Mouse (Mus musculus) myocyte (in vitro differentiated cells): ENCODE measurements around the gene Sept6. TPM values are rescaled to one million over a fixed set of nuclear protein-coding genes. Genes with fewer than 3 reads are reported as not detected.
A peak's percentile ranks its signal among the peaks of the same experiment; 100 is the strongest.
"Not testable (repeated sequence)": the region's sequence is repeated elsewhere in the genome, so short reads cannot be mapped to it uniquely, and the experiment has no call there.

Experiments used
- H3K27me3 ChIP-seq: one replicate; pipeline ENCODE4 v1.6.1; 2011; ENCODE audit not compliant: control insufficient read depth, insufficient read depth, insufficient read length
- H3K36me3 ChIP-seq: one replicate; pipeline ENCODE4 v1.6.1; 2011; ENCODE audit not compliant: control insufficient read depth, insufficient read depth
- H3K4me2 ChIP-seq: one replicate; pipeline ENCODE4 v1.6.1; 2011; ENCODE audit warnings: low read depth, control low read depth
- H3K4me3 ChIP-seq: one replicate; pipeline ENCODE4 v1.5.1; 2011; ENCODE audit warnings: mild to moderate bottlenecking, control low read depth, moderate library complexity
- H3K79me2 ChIP-seq: one replicate; pipeline ENCODE4 v1.6.1; 2011; ENCODE audit not compliant: control insufficient read depth, insufficient read depth
- H3ac ChIP-seq: one replicate; pipeline ENCODE4 v1.6.1; 2011; ENCODE audit not compliant: control insufficient read depth, insufficient read length
- CEBPB ChIP-seq: IDR thresholded peaks from 2 replicates; pipeline ENCODE4 v1.6.1; 2011; ENCODE audit warnings: mild to moderate bottlenecking, moderate library complexity; ENCODE audit not compliant: poor library complexity, insufficient read depth, severe bottlenecking
- E2F4 ChIP-seq: IDR thresholded peaks from one replicate; pipeline ENCODE4 v1.6.1; 2011; ENCODE audit warnings: mild to moderate bottlenecking, control low read depth, moderate library complexity; ENCODE audit not compliant: insufficient read depth
- MAX ChIP-seq: IDR thresholded peaks from one replicate; pipeline ENCODE4 v1.6.1; 2011; ENCODE audit warnings: low read depth, mild to moderate bottlenecking, control low read depth
- MYOD1 ChIP-seq, 3 experiments: IDR thresholded peaks; one replicate each; pipeline ENCODE4 v1.6.1; 2011; ENCODE audit warnings: control low read depth in 2 of 3, low read depth in 2 of 3, mild to moderate bottlenecking in 2 of 3, moderate library complexity in 1 of 3; ENCODE audit not compliant: insufficient read length in 2 of 3, control insufficient read depth in 1 of 3
- MYOG ChIP-seq, 3 experiments: IDR thresholded peaks; one replicate each; pipeline ENCODE4 v1.6.1; 2011; ENCODE audit warnings: control low read depth in 2 of 3, low read depth in 2 of 3, mild to moderate bottlenecking in 2 of 3; ENCODE audit not compliant: insufficient read length in 2 of 3, control insufficient read depth in 1 of 3, insufficient read depth in 1 of 3
- POLR2A ChIP-seq: IDR thresholded peaks from one replicate; pipeline ENCODE4 v1.6.1; 2011; ENCODE audit warnings: low read depth, mild to moderate bottlenecking, control low read depth, moderate library complexity; ENCODE audit not compliant: insufficient read length
- POLR2AphosphoS2 ChIP-seq: IDR thresholded peaks from one replicate; pipeline ENCODE4 v1.6.1; 2011; ENCODE audit warnings: low read depth, control low read depth; ENCODE audit not compliant: insufficient read length
- REST ChIP-seq: IDR thresholded peaks from one replicate; pipeline ENCODE4 v1.6.1; 2011; ENCODE audit warnings: mild to moderate bottlenecking, control low read depth, moderate library complexity; ENCODE audit not compliant: insufficient read depth, insufficient read length
- SRF ChIP-seq: IDR thresholded peaks from one replicate; pipeline ENCODE4 v1.6.1; 2011; ENCODE audit warnings: low read depth; ENCODE audit not compliant: control insufficient read depth, insufficient read length
- TCF12 ChIP-seq: IDR thresholded peaks from one replicate; pipeline ENCODE4 v1.6.1; 2011; ENCODE audit warnings: mild to moderate bottlenecking, control low read depth; ENCODE audit not compliant: poor library complexity, insufficient read depth, severe bottlenecking
- TCF3 ChIP-seq: IDR thresholded peaks from one replicate; pipeline ENCODE4 v1.6.1; 2011; ENCODE audit warnings: low read depth, control low read depth; ENCODE audit not compliant: insufficient read length
- USF1 ChIP-seq: IDR thresholded peaks from one replicate; pipeline ENCODE4 v1.6.1; 2011; ENCODE audit warnings: low read depth, mild to moderate bottlenecking, control low read depth, moderate library complexity
- polyA plus RNA-seq: library from polyadenylated mRNA; unstranded; fragments of >200 nt; fragmentation: generic; extraction: Trizol; gene quantifications from one replicate; pipeline ENCODE4 v1.2.1, GENCODE M21; 2012; ENCODE audit warnings: missing spikeins

Sept6 gene
- polyA plus RNA-seq, 1 experiment: 8.3 TPM

GRCm38 (mm10) chrX:36906539-36906938, 85.1 kb downstream of the Sept6 start:
- H3K4me3 ChIP-seq: no peak overlapping the region
- no peaks in the 10 kb centered on the region for H3K27me3 ChIP-seq
- H3ac ChIP-seq: no peak overlapping the region
- H3K4me2 ChIP-seq: no peak overlapping the region
- H3K36me3 ChIP-seq: no peaks in the 10 kb centered on the region
- TF ChIP-seq MAX (no peak), USF1 (no peak), E2F4 (no peak), TCF3 (no peak), SRF (no peak), REST (no peak), POLR2AphosphoS2 (no peak), MYOG (IDR thresholded peaks at IDR 0.05; ENCODE audit: control insufficient read depth in 1 of 3, insufficient read depth in 1 of 3, insufficient read length in 2 of 3, low read depth in 2 of 3) (no peak), TCF12 (no peak), POLR2A (no peak)
- peaks cover 11% of the 10 kb centered on the region for H3K79me2 ChIP-seq

- Histone ChIP-seq H3K4me3 (peak overlapping the region; percentile 53), H3K36me3 (no peaks in the 10 kb centered on the region), H3K4me2 (peak overlapping the region; percentile 86), H3ac (peak overlapping the region; percentile 5), H3K79me2 (peaks cover 40% of the 10 kb centered on the region), H3K27me3 (no peaks in the 10 kb centered on the region)
- TF ChIP-seq MYOG (IDR thresholded peaks at IDR 0.05; ENCODE audit: control insufficient read depth in 1 of 3, insufficient read depth in 1 of 3, insufficient read length in 2 of 3, low read depth in 2 of 3) (no peak), POLR2AphosphoS2 (peak; percentile 87), REST (no peak), POLR2A (peak; percentile 89), MYOD1 (IDR thresholded peaks at IDR 0.05; ENCODE audit: control insufficient read depth in 1 of 3, insufficient read length in 2 of 3, low read depth in 2 of 3) (no peak)
Observed at GRCm38 (mm10) chrX:36903115-36903768, 88.4 kb downstream of the Sept6 start.

GRCm38 (mm10) chrX:36902321-36903114, 89.1 kb downstream of the Sept6 start, which contains the start of gene Nkrf:
Gene Nkrf (minus strand): TSS chrX:36902899.
- no peaks in the 10 kb centered on the region for H3K36me3 ChIP-seq
- peak within 1 kb of the TSS; percentile 5 for H3ac ChIP-seq
- TF ChIP-seq POLR2A: no peak
- TF ChIP-seq TCF12: no peak
- TF ChIP-seq POLR2AphosphoS2: no peak
- no peak for TF ChIP-seq SRF
- TF ChIP-seq TCF3: no peak
- no peak for TF ChIP-seq CEBPB
- TF ChIP-seq MYOD1 (IDR thresholded peaks at IDR 0.05; ENCODE audit: control insufficient read depth in 1 of 3, insufficient read length in 2 of 3, low read depth in 2 of 3): no peak
- no peak for TF ChIP-seq REST
- no peak for TF ChIP-seq USF1
- no peak for TF ChIP-seq MAX
- TF ChIP-seq MYOG (IDR thresholded peaks at IDR 0.05; ENCODE audit: control insufficient read depth in 1 of 3, insufficient read depth in 1 of 3, insufficient read length in 2 of 3, low read depth in 2 of 3): no peak
- peak within 1 kb of the TSS; percentile 86 for H3K4me2 ChIP-seq
- H3K27me3 ChIP-seq: no peaks in the 10 kb centered on the region
- H3K79me2 ChIP-seq: peaks cover 47% of the 10 kb centered on the region
- H3K4me3 ChIP-seq: peak within 1 kb of the TSS; percentile 53

- no peaks in the 10 kb centered on the region for H3K27me3 ChIP-seq
- peaks cover 51% of the 10 kb centered on the region for H3K79me2 ChIP-seq
- no peak overlapping the region for H3ac ChIP-seq
- TF ChIP-seq MAX (no peak), POLR2A (no peak), CEBPB (no peak), POLR2AphosphoS2 (no peak), SRF (no peak), USF1 (no peak), TCF12 (no peak), MYOG (IDR thresholded peaks at IDR 0.05; ENCODE audit: control insufficient read depth in 1 of 3, insufficient read depth in 1 of 3, insufficient read length in 2 of 3, low read depth in 2 of 3) (no peak), E2F4 (no peak)
- no peaks in the 10 kb centered on the region for H3K36me3 ChIP-seq
- H3K4me2 ChIP-seq: peak overlapping the region; percentile 78
- peak overlapping the region; percentile 53 for H3K4me3 ChIP-seq
Observed at GRCm38 (mm10) chrX:36901655-36902054, 89.9 kb downstream of the Sept6 start.

GRCm38 (mm10) chrX:36898931-36899330, 92.7 kb downstream of the Sept6 start:
- H3K4me3 ChIP-seq, H3K4me2 ChIP-seq, H3ac ChIP-seq, H3K36me3 ChIP-seq, H3K27me3 ChIP-seq: not testable (repeated sequence)
- H3K79me2 ChIP-seq: peaks cover 75% of the 10 kb centered on the region
